Mouse (Mus musculus) stomach, postnatal 0 days (tissue): ENCODE measurements at regions not wholly inside any gene's neighbourhood (a gene's known extent, or its start where the extent isn't known, plus 50 kb on each side); places are given as distances from the start of the nearest gene placed in this dataset.

Experiments
- CTCF ChIP-seq: IDR thresholded peaks from 2 replicates; pipeline ENCODE4 v1.5.1; 2016; ENCODE audit warnings: antibody characterized with exemption, low read depth, mild to moderate bottlenecking, moderate library complexity
- EP300 ChIP-seq: optimal IDR thresholded peaks from 2 replicates; pipeline ENCODE3; 2016; ENCODE audit warnings: antibody characterized with exemption

GRCm38 (mm10) chr1:10932378-10933077, 481.4 kb upstream of the A830018L16Rik start:
- TF ChIP-seq EP300 = no peak
- TF ChIP-seq CTCF = no peak
